Mouse (Mus musculus): ENCODE data around the gene Carmil3.

GRCm38 (mm10) chr14:55478651-55479599 is 11.5 kb upstream of the Carmil3 start, which contains the start of gene Dhrs4:
- TF ChIP-seq POLR2A (IDR thresholded peaks at IDR 0.05; ENCODE audit: insufficient read length, low read depth) (peak; percentile 70), SRF (IDR thresholded peaks at IDR 0.05; ENCODE audit: control insufficient read depth, insufficient read length, low read depth) (no peak), POLR2AphosphoS2 (IDR thresholded peaks at IDR 0.05; ENCODE audit: insufficient read length, low read depth) (no peak)

All from myocyte (in vitro differentiated cells).